ENCODE assay signal across 9 mouse cellular contexts in genomic region chr14:59736861-59737700, GRCm38 (mm10).
DNase-seq lines count a peak whose midpoint lies in the region; ATAC-seq lines count a peak whose summit lies in the region.
"Had no signal": no experiment of that assay in that cellular context is flagged by ENCODE, and none has a peak within 500 bp of the region (broad histone marks: within the 10 kb centered on the region; RNA-seq: fewer than 3 reads in every experiment).

No protein-coding gene starts in this region.

- WGBS in neural tube, embryonic 11.5 days, result 13% methylated on average over 9 of the region's 9 CpGs
- WGBS in forebrain, embryonic 12.5 days, result 4% methylated on average over 9 of the region's 9 CpGs
- WGBS in kidney, embryonic 16.5 days, result 54% methylated on average over 9 of the region's 9 CpGs

- no peak overlapping the region for H3K27ac ChIP-seq in neural tube, embryonic 11.5 days (ENCODE audit: low read depth, low read length)
- peak overlapping the region; percentile 87 for H3K27ac ChIP-seq in forebrain, embryonic 12.5 days
- no peak overlapping the region for H3K27ac ChIP-seq in kidney, embryonic 16.5 days (ENCODE audit: low read length)
- H3K27ac ChIP-seq: limb, embryonic 13.5 days had no signal

- H3K4me3 ChIP-seq in neural tube, embryonic 11.5 days (ENCODE audit: low read depth, low read length), result no peak overlapping the region
- no peak overlapping the region for H3K4me3 ChIP-seq in forebrain, embryonic 12.5 days (replicated peaks)
- H3K4me3 ChIP-seq in kidney, embryonic 16.5 days (ENCODE audit: low read length), result no peak overlapping the region
- H3K4me3 ChIP-seq: limb, embryonic 13.5 days had no signal

- 0 out of 2 replicates have a peak, but pooled peaks cover 7% of the 10 kb centered on the region for H3K4me1 ChIP-seq in neural tube, embryonic 11.5 days (ENCODE audit: control insufficient read depth, insufficient read depth, low read length)
- H3K4me1 ChIP-seq in forebrain, embryonic 12.5 days, result peaks cover 29% of the 10 kb centered on the region
- peaks cover 10% of the 10 kb centered on the region; the same call in 1 of the 2 replicates for H3K4me1 ChIP-seq in kidney, embryonic 16.5 days (ENCODE audit: insufficient read depth, low read length)

- peak; percentile 85 for ATAC-seq in neural tube, embryonic 11.5 days (ENCODE audit: insufficient read depth, low FRiP score, low TSS enrichment)
- ATAC-seq in forebrain, embryonic 12.5 days (ENCODE audit: low FRiP score), result peak; percentile 92
- ATAC-seq in kidney, embryonic 16.5 days (ENCODE audit: low FRiP score, low TSS enrichment), result no peak

- no peaks in the 10 kb centered on the region for H3K36me3 ChIP-seq in neural tube, embryonic 11.5 days (ENCODE audit: control insufficient read depth, insufficient read depth, low read length)
- H3K36me3 ChIP-seq in forebrain, embryonic 12.5 days (replicated peaks), result no peaks in the 10 kb centered on the region
- H3K36me3 ChIP-seq in kidney, embryonic 16.5 days (ENCODE audit: insufficient read depth, low read length), result no peaks in the 10 kb centered on the region
- H3K36me3 ChIP-seq: limb, embryonic 13.5 days had no signal

- DNase-seq in neural tube, embryonic 11.5 days (ENCODE audit: low spot score), result peak; percentile 49
- no peak for DNase-seq in neural tube, embryonic 10.5 days (ENCODE audit: extremely low spot score, low spot score)
- peak; percentile 24 to 81 for DNase-seq in layer of hippocampus, postnatal 14 days (ENCODE audit: low spot score in 2 of 2)
- DNase-seq in retina, postnatal 1 day, result peak; percentile 100
- no peak for DNase-seq in kidney, postnatal 36 days
- no peak for DNase-seq in heart, adult 18-20 months

- H3K27me3 ChIP-seq in neural tube, embryonic 11.5 days (ENCODE audit: control insufficient read depth, insufficient read depth, low read length), result peaks cover 44% of the 10 kb centered on the region
- peaks cover 51% of the 10 kb centered on the region for H3K27me3 ChIP-seq in forebrain, embryonic 12.5 days
- H3K27me3 ChIP-seq in kidney, embryonic 16.5 days (ENCODE audit: insufficient read depth, low read length), result no peaks in the 10 kb centered on the region
- H3K27me3 ChIP-seq: limb, embryonic 13.5 days had no signal

- no peak overlapping the region for H3K9ac ChIP-seq in neural tube, embryonic 11.5 days (ENCODE audit: low read length)
- no peak overlapping the region for H3K9ac ChIP-seq in forebrain, embryonic 12.5 days
- H3K9ac ChIP-seq in kidney, embryonic 16.5 days (replicated peaks; ENCODE audit: low read length), result no peak overlapping the region
- H3K9ac ChIP-seq: limb, embryonic 13.5 days had no signal

- no peaks in the 10 kb centered on the region for H3K9me3 ChIP-seq in neural tube, embryonic 11.5 days (ENCODE audit: control insufficient read depth, low read length)
- H3K9me3 ChIP-seq in forebrain, embryonic 12.5 days, result no peaks in the 10 kb centered on the region
- H3K9me3 ChIP-seq in kidney, embryonic 16.5 days (ENCODE audit: low read length), result no peaks in the 10 kb centered on the region; the same call in 1 of the 2 replicates
- H3K9me3 ChIP-seq: limb, embryonic 13.5 days had no signal

- no peak overlapping the region for H3K4me2 ChIP-seq in neural tube, embryonic 11.5 days (ENCODE audit: low read depth)
- H3K4me2 ChIP-seq in forebrain, embryonic 12.5 days, result no peak overlapping the region
- no peak overlapping the region for H3K4me2 ChIP-seq in kidney, embryonic 16.5 days (replicated peaks; ENCODE audit: low read depth, low read length)
- H3K4me2 ChIP-seq: limb, embryonic 13.5 days had no signal

Comparison
In these comparisons a context has a peak if more than half of its experiments do, and no peak if none do; other contexts are left out.
1. DNase-seq: peak in neural tube, embryonic 11.5 days (single experiment), layer of hippocampus, postnatal 14 days (2 of 2) and retina, postnatal 1 day (single experiment); none in neural tube, embryonic 10.5 days (single experiment), kidney, postnatal 36 days (0 of 2) and heart, adult 18-20 months (0 of 2).